24 mouse cellular contexts compared by ENCODE assay signal in genomic region chr3:30163390-30163789, GRCm38 (mm10).
A peak's percentile ranks its signal among the peaks of the same experiment; 100 is the strongest.
DNase-seq lines count a peak whose midpoint lies in the region; ATAC-seq and TF ChIP-seq lines count a peak whose summit lies in the region.
"Had no signal": no experiment of that assay in that cellular context is flagged by ENCODE, and none has a peak within 500 bp of the region (broad histone marks: within the 10 kb centered on the region; RNA-seq: fewer than 3 reads in every experiment).

No protein-coding gene starts in this region.

- peak overlapping the region; percentile 71 for H3K27ac ChIP-seq in kidney, adult 2 months (ENCODE audit: insufficient read depth, low read depth, low read length)
- H3K27ac ChIP-seq in kidney, embryonic 16.5 days (ENCODE audit: low read length), result no peak overlapping the region
- H3K27ac ChIP-seq in intestine, embryonic 15.5 days, result no peak overlapping the region
- H3K27ac ChIP-seq in intestine, postnatal 0 days (ENCODE audit: low read depth, low read length), result no peak overlapping the region
- H3K27ac ChIP-seq in forebrain, embryonic 16.5 days (ENCODE audit: low read length), result no peak overlapping the region
- H3K27ac ChIP-seq: embryonic facial prominence, embryonic 10.5 days; embryonic facial prominence, embryonic 12.5 days; forebrain, embryonic 13.5 days; forebrain, embryonic 15.5 days had no signal

- 39% methylated on average over 4 of the region's 4 CpGs for WGBS in kidney, adult 2 months
- 51% methylated on average over 4 of the region's 4 CpGs for WGBS in kidney, embryonic 16.5 days
- WGBS in intestine, embryonic 15.5 days, result 42% methylated on average over 4 of the region's 4 CpGs
- WGBS in intestine, postnatal 0 days, result 27% methylated on average over 4 of the region's 4 CpGs
- 81% methylated on average over 4 of the region's 4 CpGs for WGBS in forebrain, embryonic 16.5 days

- H3K9me3 ChIP-seq in kidney, embryonic 16.5 days (ENCODE audit: low read length), result no peaks in the 10 kb centered on the region
- no peaks in the 10 kb centered on the region for H3K9me3 ChIP-seq in intestine, embryonic 15.5 days
- H3K9me3 ChIP-seq in intestine, postnatal 0 days (ENCODE audit: control insufficient read depth), result no peaks in the 10 kb centered on the region
- H3K9me3 ChIP-seq in forebrain, embryonic 16.5 days (ENCODE audit: control insufficient read depth, low read length), result no peaks in the 10 kb centered on the region
- H3K9me3 ChIP-seq: embryonic facial prominence, embryonic 10.5 days; embryonic facial prominence, embryonic 12.5 days; forebrain, embryonic 13.5 days; forebrain, embryonic 15.5 days had no signal

- no peak overlapping the region for H3K4me3 ChIP-seq in kidney, adult 2 months (ENCODE audit: insufficient read depth, low read depth, low read length)
- H3K4me3 ChIP-seq in kidney, embryonic 16.5 days (ENCODE audit: low read length), result no peak overlapping the region
- no peak overlapping the region for H3K4me3 ChIP-seq in intestine, embryonic 15.5 days (replicated peaks)
- no peak overlapping the region for H3K4me3 ChIP-seq in intestine, postnatal 0 days (ENCODE audit: low read depth, low read length)
- no peak overlapping the region for H3K4me3 ChIP-seq in forebrain, embryonic 16.5 days (replicated peaks; ENCODE audit: low read length)
- H3K4me3 ChIP-seq: embryonic facial prominence, embryonic 10.5 days; embryonic facial prominence, embryonic 12.5 days; forebrain, embryonic 13.5 days; forebrain, embryonic 15.5 days had no signal

- no peak overlapping the region for H3K4me2 ChIP-seq in kidney, embryonic 16.5 days (replicated peaks; ENCODE audit: low read depth, low read length)
- H3K4me2 ChIP-seq in intestine, embryonic 15.5 days (replicated peaks), result no peak overlapping the region
- H3K4me2 ChIP-seq in intestine, postnatal 0 days (replicated peaks; ENCODE audit: low read depth), result no peak overlapping the region
- no peak overlapping the region for H3K4me2 ChIP-seq in forebrain, embryonic 16.5 days (ENCODE audit: low read length)
- H3K4me2 ChIP-seq: embryonic facial prominence, embryonic 12.5 days; forebrain, embryonic 13.5 days; forebrain, embryonic 15.5 days had no signal

- TF ChIP-seq CTCF in kidney, adult 2 months (conservative IDR thresholded peaks at IDR 0.05; ENCODE audit: insufficient read depth, insufficient read length, low read depth, low read length), result no peak
- TF ChIP-seq CTCF in intestine, postnatal 0 days (IDR thresholded peaks at IDR 0.05; ENCODE audit: low read depth), result no peak

- DNase-seq in kidney, adult 2 months, result peak; percentile 38
- no peak for DNase-seq in adrenal gland, adult (ENCODE audit: inconsistent age in 2 of 2, low spot score in 1 of 2)
- DNase-seq: adrenal gland, adult 2 months; adrenal gland, postnatal 14 days; adrenal gland, postnatal 36 days; B cell, adult 2 months; cerebellum, adult 11-12 months; cerebellum, adult 2 months; cerebellum, adult 9-10 months; cerebellum, postnatal 10 days; cerebellum, postnatal 25 days had no signal

- H3K9ac ChIP-seq in kidney, embryonic 16.5 days (replicated peaks; ENCODE audit: low read length), result no peak overlapping the region
- no peak overlapping the region for H3K9ac ChIP-seq in intestine, embryonic 15.5 days
- H3K9ac ChIP-seq in intestine, postnatal 0 days (ENCODE audit: low read depth, low read length), result no peak overlapping the region
- no peak overlapping the region for H3K9ac ChIP-seq in forebrain, embryonic 16.5 days (replicated peaks; ENCODE audit: low read depth, low read length)
- H3K9ac ChIP-seq: embryonic facial prominence, embryonic 12.5 days; forebrain, embryonic 13.5 days; forebrain, embryonic 15.5 days had no signal

- H3K27me3 ChIP-seq in kidney, adult 2 months (replicated peaks; ENCODE audit: control insufficient read depth, insufficient read depth, low read length), result no peaks in the 10 kb centered on the region
- H3K27me3 ChIP-seq in kidney, embryonic 16.5 days (ENCODE audit: insufficient read depth, low read length), result no peaks in the 10 kb centered on the region
- H3K27me3 ChIP-seq in intestine, embryonic 15.5 days (replicated peaks), result no peaks in the 10 kb centered on the region
- no peaks in the 10 kb centered on the region for H3K27me3 ChIP-seq in intestine, postnatal 0 days (replicated peaks; ENCODE audit: control insufficient read depth, insufficient read depth, low read length)
- H3K27me3 ChIP-seq in forebrain, embryonic 16.5 days (replicated peaks; ENCODE audit: control insufficient read depth, insufficient read depth, low read length), result peaks cover 4% of the 10 kb centered on the region
- H3K27me3 ChIP-seq: CH12.LX; embryonic facial prominence, embryonic 12.5 days had no signal

- H3K4me1 ChIP-seq in kidney, adult 2 months (ENCODE audit: control insufficient read depth, insufficient read depth, low read length), result peaks cover 8% of the 10 kb centered on the region; the same call in 1 of the 2 replicates
- 0 out of 2 replicates have a peak, but pooled peaks cover 17% of the 10 kb centered on the region for H3K4me1 ChIP-seq in kidney, embryonic 16.5 days (ENCODE audit: insufficient read depth, low read length)
- no peaks in the 10 kb centered on the region for H3K4me1 ChIP-seq in intestine, embryonic 15.5 days (replicated peaks)
- 0 out of 2 replicates have a peak, but pooled peaks cover 3% of the 10 kb centered on the region for H3K4me1 ChIP-seq in intestine, postnatal 0 days (replicated peaks; ENCODE audit: control insufficient read depth, insufficient read depth, low read length)
- H3K4me1 ChIP-seq in forebrain, embryonic 16.5 days (replicated peaks; ENCODE audit: control insufficient read depth, insufficient read depth, low read length), result no peaks in the 10 kb centered on the region
- H3K4me1 ChIP-seq: forebrain, embryonic 13.5 days; forebrain, embryonic 15.5 days had no signal

- no peak for ATAC-seq in kidney, embryonic 16.5 days (ENCODE audit: low FRiP score, low TSS enrichment)
- peak; percentile 66 for ATAC-seq in intestine, embryonic 15.5 days
- peak; percentile 53 for ATAC-seq in intestine, postnatal 0 days
- ATAC-seq in forebrain, embryonic 16.5 days, result no peak
- ATAC-seq: activated CD4-positive, CD25-positive, alpha-beta regulatory T cell, adult 4 months; CD4-positive, CD25-positive, alpha-beta regulatory T cell, adult 4 months; forebrain, embryonic 13.5 days; forebrain, embryonic 15.5 days; Patski had no signal

- no peaks in the 10 kb centered on the region for H3K36me3 ChIP-seq in kidney, adult 2 months (ENCODE audit: control insufficient read depth, insufficient read depth, low read length)
- no peaks in the 10 kb centered on the region for H3K36me3 ChIP-seq in kidney, embryonic 16.5 days (ENCODE audit: insufficient read depth, low read length)
- H3K36me3 ChIP-seq in intestine, embryonic 15.5 days, result no peaks in the 10 kb centered on the region
- no peaks in the 10 kb centered on the region for H3K36me3 ChIP-seq in intestine, postnatal 0 days (ENCODE audit: control insufficient read depth, insufficient read depth)
- H3K36me3 ChIP-seq in forebrain, embryonic 16.5 days (ENCODE audit: control insufficient read depth, insufficient read depth), result no peaks in the 10 kb centered on the region
- H3K36me3 ChIP-seq: embryonic facial prominence, embryonic 10.5 days; embryonic facial prominence, embryonic 12.5 days; forebrain, embryonic 15.5 days; G1E had no signal

- TF ChIP-seq POLR2A in kidney, adult 2 months (IDR thresholded peaks at IDR 0.05; ENCODE audit: low read depth, low read length), result no peak

Comparison
In these comparisons a context has a peak if more than half of its experiments do, and no peak if none do; other contexts are left out.
1. ATAC-seq: peak in intestine, embryonic 15.5 days (single experiment) and intestine, postnatal 0 days (single experiment); none in kidney, embryonic 16.5 days (single experiment) and forebrain, embryonic 16.5 days (single experiment).